Mouse (Mus musculus): Measurements from ENCODE around the gene Hspb9.

Gene Hspb9

DNA sequence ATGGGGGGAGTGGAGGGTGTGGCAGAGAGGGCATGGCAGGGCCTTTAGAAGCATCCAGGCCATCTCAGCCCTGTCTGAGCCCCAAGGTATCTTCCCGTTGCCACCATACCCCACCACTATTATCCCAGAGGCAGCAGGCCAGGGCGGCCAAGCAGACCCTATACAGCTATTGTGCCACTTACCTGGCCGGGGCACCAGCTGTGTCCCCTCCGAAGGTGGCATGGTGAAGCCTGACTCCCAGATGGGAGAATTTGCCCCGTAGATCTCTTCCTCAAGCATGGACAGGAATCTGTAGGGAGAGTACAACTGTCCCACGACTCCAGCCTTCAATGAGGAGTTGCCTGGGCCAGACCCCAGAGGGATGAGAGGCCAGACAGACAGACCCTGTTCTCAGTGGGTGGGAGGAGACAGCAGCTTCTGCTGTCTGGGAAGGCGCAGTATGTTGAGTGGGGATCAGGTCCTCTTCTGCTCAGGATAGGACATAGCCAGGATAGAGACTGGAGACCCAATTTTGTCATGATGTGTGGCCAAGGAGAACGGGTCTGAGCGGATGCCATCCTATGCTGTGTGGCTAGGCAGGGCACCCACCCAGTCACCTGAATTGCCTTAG is 4.3 kb upstream of the Hspb9 start:
- DNase-seq = no peak

DNA sequence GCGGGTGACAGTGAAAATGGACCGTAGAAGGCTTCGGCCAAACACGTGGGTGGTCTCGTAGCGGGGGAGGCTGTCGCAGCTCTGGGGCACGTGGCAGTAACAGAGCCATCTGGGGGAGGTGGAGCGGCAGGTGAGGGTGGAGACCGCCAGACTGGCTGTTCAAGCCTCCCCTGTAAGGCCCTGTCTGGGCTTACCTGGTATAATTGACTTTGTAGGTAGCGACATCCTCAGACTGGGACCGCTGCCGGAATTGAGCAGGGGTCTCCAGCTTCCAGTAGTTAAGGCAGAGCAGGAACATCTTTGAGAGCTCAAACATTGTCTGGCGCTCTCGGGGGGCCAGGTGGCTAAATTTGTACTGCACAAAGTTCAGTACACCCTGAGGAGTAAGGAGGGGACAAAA is 3.1 kb upstream of the Hspb9 start:
- no peak for DNase-seq

- DNase-seq = no peak
Observed at GRCm38 (mm10) chr11:100710977-100711376, 2.7 kb upstream of the Hspb9 start.

DNA sequence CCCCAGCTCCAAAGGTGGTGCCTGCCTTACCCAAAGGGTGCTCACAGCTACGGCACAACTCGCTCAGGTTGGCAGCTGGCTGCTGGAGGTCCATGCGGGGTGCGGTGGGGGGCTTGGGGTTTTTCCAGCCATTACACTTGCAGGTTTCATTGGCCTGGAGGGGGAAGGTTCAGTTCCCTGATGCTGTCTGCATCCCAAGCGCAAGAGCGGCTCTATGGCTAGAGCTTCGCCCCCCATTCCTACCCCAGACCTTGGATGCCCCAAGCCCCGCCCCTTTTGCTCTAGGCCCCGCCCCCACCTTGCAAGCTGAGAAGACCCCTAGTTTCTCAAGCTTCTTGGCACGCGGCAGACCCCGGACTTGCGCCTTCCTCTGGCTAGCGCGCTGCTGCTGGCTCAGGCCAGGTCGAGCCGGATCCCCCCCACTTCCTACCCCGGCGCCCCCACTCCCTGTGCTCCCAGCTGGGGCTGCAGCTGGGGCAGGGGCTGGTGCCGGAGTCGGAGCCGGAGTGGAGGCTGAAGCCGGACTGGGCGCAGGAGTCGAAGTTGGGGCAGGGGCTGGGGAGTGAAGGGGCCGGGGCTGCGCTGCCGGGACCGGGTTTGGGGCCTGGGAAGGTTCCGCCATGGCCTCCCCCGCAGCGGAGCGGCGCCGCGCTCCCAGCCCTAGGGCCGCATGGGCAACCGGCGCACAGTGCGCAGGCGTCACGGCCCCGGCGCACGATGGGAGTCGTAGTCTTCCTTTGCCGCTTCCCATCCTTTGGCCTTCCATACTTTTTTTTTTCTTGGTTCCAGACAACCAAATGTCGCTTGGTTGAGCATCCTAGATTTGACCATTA is 1.7 kb upstream of the Hspb9 start, which contains the start of gene Kat2a:
Gene Kat2a, minus strand, starts transcription at position 683 of the 833 bp plus-strand sequence.
- peak; percentile 82 for DNase-seq

- DNase-seq = no peak
Observed at GRCm38 (mm10) chr11:100713174-100713573, 476 bp upstream of the Hspb9 start.

GRCm38 (mm10) chr11:100714534-100714915 is 875 bp downstream of the Hspb9 start:
- DNase-seq = peak; percentile 62

- DNase-seq = no peak
Observed at GRCm38 (mm10) chr11:100714948-100715347, 1.3 kb downstream of the Hspb9 start.

- DNase-seq = no peak
Observed at GRCm38 (mm10) chr11:100716649-100717048, 3.0 kb downstream of the Hspb9 start.

DNA sequence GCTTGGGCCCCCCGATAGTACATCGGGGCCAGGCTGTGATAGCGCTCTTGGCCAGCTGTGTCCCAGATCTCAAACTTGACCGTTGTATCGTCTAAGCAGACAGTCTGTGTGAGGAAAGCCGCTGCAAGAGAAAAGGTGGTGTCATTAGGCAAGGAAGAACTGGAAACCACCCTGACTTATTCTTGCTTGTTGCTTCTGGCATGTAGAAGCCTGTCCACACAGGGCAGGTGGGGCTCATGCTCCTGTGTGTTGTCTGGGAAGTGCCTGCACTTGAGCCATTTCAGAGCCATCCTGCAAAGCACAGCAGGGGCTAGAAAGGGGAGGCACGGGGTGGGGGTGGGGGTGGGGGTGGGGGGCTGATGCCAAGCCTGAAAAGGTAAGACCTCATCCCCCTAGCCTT is 4.8 kb downstream of the Hspb9 start:
- no peak for DNase-seq

GRCm38 (mm10) chr11:100718866-100719265 is 5.2 kb downstream of the Hspb9 start:
- no peak for DNase-seq

GRCm38 (mm10) chr11:100719312-100719711 is 5.7 kb downstream of the Hspb9 start:
- DNase-seq = no peak

- no peak for DNase-seq
Observed at GRCm38 (mm10) chr11:100719893-100720292, 6.2 kb downstream of the Hspb9 start.

GRCm38 (mm10) chr11:100720345-100720744 is 6.7 kb downstream of the Hspb9 start:
- no peak for DNase-seq

- no peak for DNase-seq
Observed at GRCm38 (mm10) chr11:100721254-100721653, 7.6 kb downstream of the Hspb9 start.

DNA sequence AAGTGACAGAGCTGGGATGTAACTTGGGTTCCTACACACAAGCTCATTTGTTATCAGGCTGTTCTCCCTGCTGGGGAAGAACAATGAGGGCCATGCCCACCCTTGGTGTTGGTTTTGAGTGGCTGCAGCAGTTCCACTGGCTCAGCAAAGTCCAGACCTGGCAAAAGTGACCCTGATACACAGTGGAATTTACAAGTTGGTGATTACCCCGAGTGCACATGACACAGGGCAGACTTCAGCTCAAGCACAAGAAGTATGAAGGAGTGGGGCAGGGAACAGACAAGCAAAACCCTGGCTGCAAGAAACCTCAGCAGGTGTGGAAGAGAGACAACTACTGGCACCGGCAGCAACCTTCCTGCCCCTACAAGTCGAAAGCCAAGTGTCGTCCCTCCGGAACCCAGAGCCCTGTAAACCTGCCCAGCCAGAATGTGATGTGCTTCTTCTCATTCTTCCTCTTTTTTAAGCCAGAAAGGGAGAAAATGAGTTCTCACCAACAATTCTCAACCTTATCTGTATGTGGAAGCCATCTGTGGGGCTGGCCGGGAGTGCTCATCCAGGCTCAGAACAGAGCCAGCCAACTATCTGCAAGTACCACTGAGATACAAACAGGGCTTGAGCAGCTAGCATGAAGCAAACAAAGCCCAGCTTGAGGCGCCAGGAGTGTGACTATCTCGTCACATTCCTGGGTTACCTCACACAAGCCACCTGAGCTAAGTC is 8.3 kb downstream of the Hspb9 start:
- no peak for DNase-seq

GRCm38 (mm10) chr11:100722493-100723028 is 8.9 kb downstream of the Hspb9 start:
- no peak for DNase-seq

GRCm38 (mm10) chr11:100724919-100725512 is 11.4 kb downstream of the Hspb9 start:
- no peak for DNase-seq

GRCm38 (mm10) chr11:100727201-100727600 is 13.6 kb downstream of the Hspb9 start:
- no peak for DNase-seq

DNA sequence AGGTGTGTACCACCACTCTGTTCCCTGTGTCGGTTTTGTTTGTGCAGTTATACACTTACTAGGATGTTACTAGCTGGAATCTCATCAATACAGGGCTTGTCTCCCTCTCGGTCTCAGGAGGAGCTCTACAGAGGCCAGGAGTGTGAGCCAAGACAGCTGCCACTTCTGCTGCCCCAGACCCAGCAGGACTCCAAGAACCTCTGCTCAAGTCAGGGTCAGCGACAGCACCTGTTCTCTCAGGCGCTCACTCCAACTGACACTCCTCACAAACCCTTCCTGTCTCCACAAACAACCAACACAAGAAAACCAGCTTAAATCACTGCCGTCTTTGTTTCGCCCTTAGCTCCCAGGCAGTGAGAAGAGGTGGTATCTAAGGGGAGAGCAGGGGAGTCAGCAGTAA is 15.0 kb downstream of the Hspb9 start:
- no peak for DNase-seq

- DNase-seq = no peak
Observed at GRCm38 (mm10) chr11:100729976-100730375, 16.3 kb downstream of the Hspb9 start.

- DNase-seq = no peak
Observed at GRCm38 (mm10) chr11:100730477-100731205, 17.0 kb downstream of the Hspb9 start.

GRCm38 (mm10) chr11:100735134-100735865 is 21.6 kb downstream of the Hspb9 start:
- DNase-seq = no peak

Data from cerebellum, adult 11 months (tissue).